Mouse (Mus musculus) limb, embryonic 15.5 days (tissue): ENCODE results near the gene Wdfy3. TPM values are rescaled to one million over a fixed set of nuclear protein-coding genes. Genes with fewer than 3 reads are reported as not detected.

Experiments used
- ATAC-seq: fragments of 200-750 bp; cut with Nextera tagmentation; 2 replicates; pipeline ENCODE4 v1.8.0; 2017; ENCODE audit warnings: low read depth, moderate TSS enrichment; ENCODE audit not compliant: insufficient number of reproducible peaks, low FRiP score, low TSS enrichment
- H3K27ac ChIP-seq: fragments of 300-500 bp; sonication (generic); 2 replicates; pipeline ENCODE4 v1.5.1; 2015; ENCODE audit warnings: moderate library complexity, mild to moderate bottlenecking, inconsistent platforms
- H3K27me3 ChIP-seq: fragments of 300-500 bp; sonication (generic); 2 replicates; pipeline ENCODE4 v1.6.1; 2015; ENCODE audit warnings: inconsistent platforms
- H3K36me3 ChIP-seq: fragments of 300-500 bp; sonication (generic); 2 replicates; pipeline ENCODE4 v1.6.1; 2015; ENCODE audit warnings: inconsistent platforms
- H3K4me1 ChIP-seq: fragments of 300-500 bp; sonication (generic); 2 replicates; pipeline ENCODE4 v1.6.1; 2015; ENCODE audit warnings: inconsistent platforms
- H3K4me2 ChIP-seq: fragments of 300-500 bp; sonication (generic); 2 replicates; pipeline ENCODE4 v1.6.1; 2015; ENCODE audit warnings: mild to moderate bottlenecking, inconsistent platforms
- H3K4me3 ChIP-seq: fragments of 300-500 bp; sonication (generic); 2 replicates; pipeline ENCODE4 v1.5.1; 2015; ENCODE audit warnings: mild to moderate bottlenecking, inconsistent platforms
- H3K9ac ChIP-seq: fragments of 300-500 bp; sonication (generic); 2 replicates; pipeline ENCODE4 v1.6.1; 2015; ENCODE audit warnings: inconsistent platforms
- H3K9me3 ChIP-seq: fragments of 300-500 bp; sonication (generic); 2 replicates; pipeline ENCODE4 v1.6.1; 2016; ENCODE audit warnings: inconsistent platforms
- WGBS: fragments of 180-500 bp; shearing (Covaris S2); methylation state at CpG from one replicate; pipeline ENCODE4 v1.1.7; 2015; 5-methylcytosine and 5-hydroxymethylcytosine counted together
- polyA plus RNA-seq: library from polyadenylated mRNA; unstranded; fragments of >200 nt; fragmentation: Nextera tagmentation; extraction: Ambion mirVana; gene quantifications from 2 replicates; pipeline ENCODE4 v1.2.1, GENCODE M21; 2015

Wdfy3 gene
- polyA plus RNA-seq, 1 experiment from 2014 or later: 14.4 TPM

DNA sequence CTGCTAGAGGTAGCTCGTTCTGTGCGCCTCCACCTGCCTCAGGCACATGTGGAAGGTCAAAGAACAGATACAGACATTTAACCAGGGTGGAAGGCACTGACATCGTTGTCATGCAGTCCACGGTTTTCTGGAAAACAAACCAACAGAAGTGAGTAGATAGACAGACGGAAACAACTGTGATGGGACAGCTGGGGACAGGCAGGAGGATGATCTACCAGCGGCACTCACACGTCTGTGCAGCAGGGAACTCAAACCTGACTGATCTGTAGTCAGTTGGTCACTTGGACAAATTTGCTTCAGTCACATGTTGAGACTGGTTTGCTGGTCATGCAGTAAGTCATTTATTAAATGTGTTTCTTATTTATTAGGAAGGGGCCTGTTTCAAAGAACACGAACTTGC, 112.3 kb downstream of the Wdfy3 start:
- H3K27ac ChIP-seq: no peak overlapping the region
- H3K36me3 ChIP-seq: peaks cover 41% of the 10 kb centered on the region
- H3K9me3 ChIP-seq: no peaks in the 10 kb centered on the region
- WGBS: 75% methylated on average over 8 of the region's 8 CpGs
- H3K4me1 ChIP-seq: peaks cover 4% of the 10 kb centered on the region; the same call in 1 of the 2 replicates
- no peak overlapping the region for H3K4me3 ChIP-seq
- H3K9ac ChIP-seq: no peak overlapping the region
- no peaks in the 10 kb centered on the region for H3K27me3 ChIP-seq
- no peak overlapping the region for H3K4me2 ChIP-seq
- no peak for ATAC-seq

DNA sequence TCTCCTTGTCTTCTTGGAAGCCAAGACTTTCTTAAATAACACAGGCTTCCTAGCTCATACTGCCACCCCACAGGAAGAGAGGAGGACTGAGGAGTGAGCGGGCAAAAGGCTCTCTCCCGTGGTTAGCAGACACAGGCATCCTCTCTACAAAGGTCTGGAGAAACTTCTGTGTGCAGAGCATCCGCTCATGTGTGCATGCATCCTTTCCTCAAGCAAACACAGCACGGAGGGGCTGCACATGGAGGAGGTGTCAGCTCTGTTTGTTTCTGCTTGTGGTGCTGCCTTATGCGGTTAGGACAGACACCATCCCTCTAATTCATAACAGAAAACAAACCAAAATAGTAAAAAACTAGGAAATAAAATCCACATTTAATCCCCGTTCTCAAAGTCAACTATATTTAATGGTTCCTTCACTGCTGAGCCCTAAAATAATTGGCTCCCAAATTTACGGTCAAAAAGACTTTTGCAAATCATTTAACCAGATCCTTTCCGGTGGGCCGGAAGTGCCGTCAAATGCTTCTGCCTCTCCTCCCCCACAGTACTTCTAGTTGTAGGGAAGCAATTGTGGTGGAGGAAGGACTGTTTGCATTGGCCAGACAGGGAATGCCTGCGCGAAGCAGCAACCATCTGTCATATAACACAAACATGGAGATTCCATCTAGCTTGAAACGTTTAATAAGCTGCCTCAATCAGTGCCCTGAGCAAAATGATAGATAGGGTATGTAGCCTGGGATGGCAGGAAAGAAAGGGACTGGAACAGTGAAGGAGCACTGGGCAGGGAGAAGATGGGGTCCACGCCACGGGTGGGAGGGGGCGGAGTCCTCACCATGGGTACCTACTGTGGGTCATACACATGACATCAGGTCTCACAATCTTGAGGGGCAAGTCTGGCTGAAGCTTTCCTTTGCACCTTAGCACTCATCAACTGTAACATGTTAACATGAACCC, 115.1 kb downstream of the Wdfy3 start:
- Histone ChIP-seq H3K36me3 (peaks cover 44% of the 10 kb centered on the region), H3K27ac (no peak overlapping the region; the same call in 1 of the 2 replicates)

GRCm38 (mm10) chr5:101951918-101952317, 117.8 kb downstream of the Wdfy3 start:
- no peak for ATAC-seq
- H3K9ac ChIP-seq: no peak overlapping the region
- no peaks in the 10 kb centered on the region for H3K9me3 ChIP-seq
- H3K27me3 ChIP-seq: no peaks in the 10 kb centered on the region
- peaks cover 48% of the 10 kb centered on the region for H3K36me3 ChIP-seq
- no peak overlapping the region for H3K4me2 ChIP-seq
- no peak overlapping the region for H3K4me3 ChIP-seq
- H3K27ac ChIP-seq: no peak overlapping the region
- 79% methylated on average over 1 of the region's 1 CpGs for WGBS
- peaks cover 4% of the 10 kb centered on the region; the same call in 1 of the 2 replicates for H3K4me1 ChIP-seq

More for the DNA sequence above, 115.1 kb downstream of the Wdfy3 start:
- peaks cover 4% of the 10 kb centered on the region; the same call in 1 of the 2 replicates for H3K4me1 ChIP-seq
- no peaks in the 10 kb centered on the region for H3K27me3 ChIP-seq
- no peak overlapping the region for H3K4me2 ChIP-seq
- H3K4me3 ChIP-seq: no peak overlapping the region
- H3K9ac ChIP-seq: no peak overlapping the region
- no peak for ATAC-seq
- no peaks in the 10 kb centered on the region for H3K9me3 ChIP-seq
- 56% methylated on average over 16 of the region's 16 CpGs for WGBS

- 64% methylated on average over 8 of the region's 8 CpGs for WGBS
- Histone ChIP-seq H3K4me3 (no peak overlapping the region), H3K9me3 (no peaks in the 10 kb centered on the region), H3K4me1 (no peaks in the 10 kb centered on the region), H3K27ac (no peak overlapping the region), H3K36me3 (peaks cover 63% of the 10 kb centered on the region), H3K27me3 (no peaks in the 10 kb centered on the region), H3K4me2 (no peak overlapping the region), H3K9ac (no peak overlapping the region)
- no peak for ATAC-seq
Measured at GRCm38 (mm10) chr5:101949323-101949722, 120.4 kb downstream of the Wdfy3 start.

GRCm38 (mm10) chr5:101948641-101949040, 121.1 kb downstream of the Wdfy3 start:
- no peak overlapping the region for H3K27ac ChIP-seq
- H3K27me3 ChIP-seq: no peaks in the 10 kb centered on the region
- WGBS: 93% methylated on average over 7 of the region's 7 CpGs
- H3K4me3 ChIP-seq: no peak overlapping the region
- H3K4me2 ChIP-seq: no peak overlapping the region
- H3K36me3 ChIP-seq: peaks cover 69% of the 10 kb centered on the region
- no peak overlapping the region for H3K9ac ChIP-seq
- no peaks in the 10 kb centered on the region for H3K4me1 ChIP-seq
- no peak for ATAC-seq
- no peaks in the 10 kb centered on the region for H3K9me3 ChIP-seq

DNA sequence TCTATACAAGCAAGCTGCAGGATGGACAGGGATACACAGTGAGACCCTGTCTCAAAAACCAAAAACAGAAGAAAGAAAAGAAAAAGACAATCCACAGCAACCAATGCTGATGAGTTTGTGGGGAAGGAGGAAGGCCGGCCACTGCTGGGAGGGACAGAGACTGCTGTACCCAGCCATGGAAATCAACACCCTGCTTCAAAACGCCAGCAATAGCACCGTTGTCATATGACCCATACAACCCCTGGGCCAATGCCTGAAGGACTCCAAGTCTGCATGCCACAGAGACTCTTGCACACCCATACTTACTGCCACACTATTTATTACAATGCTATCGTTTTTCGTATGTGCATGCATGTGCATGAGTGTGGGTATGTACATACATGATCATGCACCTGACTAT, 124.0 kb downstream of the Wdfy3 start:
- no peak overlapping the region for H3K4me2 ChIP-seq
- no peaks in the 10 kb centered on the region for H3K27me3 ChIP-seq
- no peak for ATAC-seq
- WGBS: 86% methylated on average over 5 of the region's 5 CpGs
- peaks cover 82% of the 10 kb centered on the region for H3K36me3 ChIP-seq
- H3K4me1 ChIP-seq: no peaks in the 10 kb centered on the region
- H3K27ac ChIP-seq: no peak overlapping the region
- no peaks in the 10 kb centered on the region for H3K9me3 ChIP-seq
- H3K4me3 ChIP-seq: no peak overlapping the region
- no peak overlapping the region for H3K9ac ChIP-seq

- Histone ChIP-seq H3K27ac (no peak overlapping the region), H3K27me3 (no peaks in the 10 kb centered on the region), H3K9me3 (no peaks in the 10 kb centered on the region), H3K4me2 (no peak overlapping the region), H3K4me1 (no peaks in the 10 kb centered on the region), H3K4me3 (no peak overlapping the region), H3K36me3 (peaks cover 76% of the 10 kb centered on the region), H3K9ac (no peak overlapping the region)
- 87% methylated on average over 13 of the region's 13 CpGs for WGBS
- no peak for ATAC-seq
Measured at GRCm38 (mm10) chr5:101937909-101938596, 131.7 kb downstream of the Wdfy3 start.

- Histone ChIP-seq H3K9ac (no peak overlapping the region), H3K9me3 (no peaks in the 10 kb centered on the region), H3K4me2 (no peak overlapping the region), H3K27me3 (no peaks in the 10 kb centered on the region), H3K36me3 (peaks cover 72% of the 10 kb centered on the region), H3K27ac (no peak overlapping the region), H3K4me1 (no peaks in the 10 kb centered on the region), H3K4me3 (no peak overlapping the region)
- ATAC-seq: no peak
- 87% methylated on average over 21 of the region's 21 CpGs for WGBS
Measured at GRCm38 (mm10) chr5:101937362-101937761, 132.4 kb downstream of the Wdfy3 start.

DNA sequence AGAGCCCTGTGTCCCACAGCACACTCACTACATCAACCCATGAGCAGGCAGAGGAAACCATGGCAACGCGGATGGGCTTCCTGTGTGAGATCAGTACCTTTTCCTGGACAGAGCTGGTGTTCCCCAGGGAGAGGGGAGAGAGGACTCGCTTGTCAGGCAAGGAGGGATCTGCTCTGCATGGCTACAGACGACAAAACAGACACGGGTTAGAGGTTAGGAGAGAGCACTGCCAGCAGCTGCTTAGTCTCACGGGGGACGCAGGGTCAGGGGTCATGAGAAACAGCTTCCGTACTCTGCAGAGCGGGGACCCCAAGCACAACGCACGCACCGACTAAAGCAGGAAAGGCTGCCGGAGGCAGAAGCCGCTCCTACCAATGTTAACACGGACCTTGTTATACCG, 133.8 kb downstream of the Wdfy3 start:
- ATAC-seq: no peak
- WGBS: 77% methylated on average over 16 of the region's 16 CpGs
- Histone ChIP-seq H3K4me3 (no peak overlapping the region), H3K9ac (no peak overlapping the region), H3K4me2 (no peak overlapping the region), H3K4me1 (no peaks in the 10 kb centered on the region), H3K27ac (no peak overlapping the region), H3K9me3 (no peaks in the 10 kb centered on the region), H3K36me3 (peaks cover 70% of the 10 kb centered on the region), H3K27me3 (no peaks in the 10 kb centered on the region)

DNA sequence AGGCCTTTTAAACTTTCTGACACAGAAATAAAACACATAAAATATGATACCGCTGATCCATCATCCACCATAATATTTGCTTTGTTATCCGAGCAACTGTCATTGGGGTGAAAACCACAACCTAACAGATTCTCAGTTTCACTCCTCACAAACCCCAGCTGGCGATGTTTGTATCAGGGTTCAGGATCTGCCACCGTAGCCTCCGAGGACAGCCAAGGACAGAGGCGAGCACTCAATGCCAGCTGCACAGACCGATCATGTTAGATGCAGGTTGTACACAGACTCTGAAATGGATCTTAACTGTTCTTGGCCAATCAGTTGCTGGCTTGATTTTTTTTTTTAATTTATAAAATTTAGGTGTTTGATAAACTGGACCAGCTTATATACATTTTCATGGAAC, 135.1 kb downstream of the Wdfy3 start:
- WGBS: 82% methylated on average over 7 of the region's 7 CpGs
- Histone ChIP-seq H3K9ac (no peak overlapping the region), H3K9me3 (no peaks in the 10 kb centered on the region), H3K4me2 (no peak overlapping the region), H3K27me3 (no peaks in the 10 kb centered on the region), H3K27ac (no peak overlapping the region), H3K36me3 (peaks cover 71% of the 10 kb centered on the region), H3K4me3 (no peak overlapping the region), H3K4me1 (no peaks in the 10 kb centered on the region)
- no peak for ATAC-seq

- H3K36me3 ChIP-seq: peaks cover 73% of the 10 kb centered on the region
Measured at GRCm38 (mm10) chr5:101932971-101933810, 136.5 kb downstream of the Wdfy3 start.

More at GRCm38 (mm10) chr5:101932971-101933810, 136.5 kb downstream of the Wdfy3 start:
- H3K4me1 ChIP-seq: no peaks in the 10 kb centered on the region
- WGBS: 86% methylated on average over 15 of the region's 15 CpGs
- H3K27ac ChIP-seq: no peak overlapping the region
- H3K9ac ChIP-seq: no peak overlapping the region
- no peaks in the 10 kb centered on the region for H3K9me3 ChIP-seq
- H3K4me3 ChIP-seq: no peak overlapping the region
- H3K4me2 ChIP-seq: no peak overlapping the region
- no peak for ATAC-seq
- H3K27me3 ChIP-seq: no peaks in the 10 kb centered on the region
